Mouse (Mus musculus) erythroblast, embryonic 14.5 days (primary cell): ENCODE measurements around the gene Creb3. TPM values are rescaled to one million over a fixed set of nuclear protein-coding genes. Genes with fewer than 3 reads are reported as not detected.
"Not testable (repeated sequence)": the region's sequence is repeated elsewhere in the genome, so short reads cannot be mapped to it uniquely, and the experiment has no call there.

Source experiments
- H3K27me3 ChIP-seq: 2 replicates; pipeline ENCODE4 v1.6.1; 2012; ENCODE audit warnings: inconsistent platforms; ENCODE audit not compliant: control insufficient read depth
- H3K36me3 ChIP-seq: 2 replicates; pipeline ENCODE4 v1.6.1; 2012; ENCODE audit warnings: mild to moderate bottlenecking, inconsistent platforms; ENCODE audit not compliant: control insufficient read depth
- H3K4me1 ChIP-seq: 2 replicates; pipeline ENCODE4 v1.6.1; 2012; ENCODE audit warnings: inconsistent platforms; ENCODE audit not compliant: control insufficient read depth
- H3K4me3 ChIP-seq: replicated peaks from 2 replicates; pipeline ENCODE3; 2012; ENCODE audit warnings: moderate library complexity, mild to moderate bottlenecking, inconsistent platforms
- H3K9me3 ChIP-seq: 2 replicates; pipeline ENCODE4 v1.6.1; 2012; ENCODE audit warnings: low read length, inconsistent platforms, mixed read lengths; ENCODE audit not compliant: control insufficient read depth
- GATA1 ChIP-seq: IDR thresholded peaks from 2 replicates; pipeline ENCODE4 v1.6.1; 2012; ENCODE audit warnings: low read length, inconsistent platforms, mixed read lengths
- TAL1 ChIP-seq: IDR thresholded peaks from 3 replicates; pipeline ENCODE4 v1.6.1; 2012; ENCODE audit warnings: low read length, inconsistent platforms, mixed read lengths
- polyA plus RNA-seq: library from polyadenylated mRNA; stranded (reverse); fragments of >175 nt; gene quantifications from 2 replicates; pipeline ENCODE4 v1.2.3, GENCODE M21; 2012

Creb3 gene
- polyA plus RNA-seq, 1 experiment = 0.10 TPM

GRCm38 (mm10) chr4:43530081-43530501 is 32.0 kb upstream of the Creb3 start:
- peaks cover 53% of the 10 kb centered on the region for H3K36me3 ChIP-seq
- peaks cover 28% of the 10 kb centered on the region for H3K27me3 ChIP-seq
- H3K9me3 ChIP-seq = no peaks in the 10 kb centered on the region; the same call in 1 of the 2 replicates
- peaks cover 14% of the 10 kb centered on the region for H3K4me1 ChIP-seq
- H3K4me3 ChIP-seq = no peak overlapping the region
- no peak for TF ChIP-seq TAL1

GRCm38 (mm10) chr4:43530581-43530980 is 31.6 kb upstream of the Creb3 start:
- H3K27me3 ChIP-seq = peaks cover 23% of the 10 kb centered on the region
- no peak for TF ChIP-seq GATA1
- TF ChIP-seq TAL1 = no peak
- H3K9me3 ChIP-seq = no peaks in the 10 kb centered on the region; the same call in 1 of the 2 replicates
- peaks cover 58% of the 10 kb centered on the region for H3K36me3 ChIP-seq
- H3K4me1 ChIP-seq = peaks cover 14% of the 10 kb centered on the region
- no peak overlapping the region for H3K4me3 ChIP-seq

GRCm38 (mm10) chr4:43533270-43533669 is 28.9 kb upstream of the Creb3 start:
- no peak for TF ChIP-seq GATA1
- no peak for TF ChIP-seq TAL1
- Histone ChIP-seq H3K36me3 (peaks cover 85% of the 10 kb centered on the region), H3K4me3 (no peak overlapping the region), H3K9me3 (no peaks in the 10 kb centered on the region; the same call in 1 of the 2 replicates), H3K27me3 (no peaks in the 10 kb centered on the region; the same call in 1 of the 2 replicates), H3K4me1 (peaks cover 14% of the 10 kb centered on the region)

GRCm38 (mm10) chr4:43535628-43536027 is 26.5 kb upstream of the Creb3 start:
- Histone ChIP-seq H3K4me1 (peaks cover 1% of the 10 kb centered on the region; the same call in 1 of the 2 replicates), H3K27me3 (no peaks in the 10 kb centered on the region), H3K36me3 (peaks cover 100% of the 10 kb centered on the region), H3K9me3 (no peaks in the 10 kb centered on the region), H3K4me3 (no peak overlapping the region)
- TF ChIP-seq GATA1 (no peak), TAL1 (no peak)

- Histone ChIP-seq H3K9me3 (no peaks in the 10 kb centered on the region), H3K4me1 (no peaks in the 10 kb centered on the region; the same call in 1 of the 2 replicates), H3K36me3 (peaks cover 100% of the 10 kb centered on the region), H3K27me3 (no peaks in the 10 kb centered on the region), H3K4me3 (no peak overlapping the region)
- TF ChIP-seq TAL1 (no peak), GATA1 (no peak)
These were observed 26.1 kb upstream of the Creb3 start for GRCm38 (mm10) chr4:43536031-43536430.

GRCm38 (mm10) chr4:43542044-43542443 is 20.1 kb upstream of the Creb3 start:
- TF ChIP-seq GATA1 = no peak
- TF ChIP-seq TAL1 = no peak
- Histone ChIP-seq H3K4me3 (no peak overlapping the region), H3K4me1 (no peaks in the 10 kb centered on the region), H3K27me3 (no peaks in the 10 kb centered on the region), H3K9me3 (no peaks in the 10 kb centered on the region), H3K36me3 (peaks cover 100% of the 10 kb centered on the region)

- no peak for TF ChIP-seq GATA1
- TF ChIP-seq TAL1 = no peak
- Histone ChIP-seq H3K4me1 (no peaks in the 10 kb centered on the region), H3K4me3 (no peak overlapping the region), H3K27me3 (no peaks in the 10 kb centered on the region), H3K36me3 (peaks cover 100% of the 10 kb centered on the region), H3K9me3 (no peaks in the 10 kb centered on the region)
These were observed 15.6 kb upstream of the Creb3 start for GRCm38 (mm10) chr4:43546375-43547047.

GRCm38 (mm10) chr4:43547160-43547559 is 15.0 kb upstream of the Creb3 start:
- TF ChIP-seq GATA1 = no peak
- TF ChIP-seq TAL1 = no peak
- Histone ChIP-seq H3K4me1 (no peaks in the 10 kb centered on the region), H3K9me3 (peaks cover 2% of the 10 kb centered on the region), H3K27me3 (no peaks in the 10 kb centered on the region; the same call in 1 of the 2 replicates), H3K36me3 (peaks cover 100% of the 10 kb centered on the region), H3K4me3 (no peak overlapping the region)

- TF ChIP-seq GATA1 (no peak), TAL1 (no peak)
- no peaks in the 10 kb centered on the region; the same call in 1 of the 2 replicates for H3K27me3 ChIP-seq
- H3K4me3 ChIP-seq = no peak overlapping the region
- H3K36me3 ChIP-seq = peaks cover 100% of the 10 kb centered on the region
- H3K9me3 ChIP-seq = peaks cover 15% of the 10 kb centered on the region
- no peaks in the 10 kb centered on the region for H3K4me1 ChIP-seq
These were observed 13.1 kb upstream of the Creb3 start for GRCm38 (mm10) chr4:43549055-43549454.

GRCm38 (mm10) chr4:43551854-43552253 is 10.3 kb upstream of the Creb3 start:
- H3K4me1 ChIP-seq, H3K27me3 ChIP-seq, H3K4me3 ChIP-seq: not testable (repeated sequence)
- peaks cover 15% of the 10 kb centered on the region for H3K9me3 ChIP-seq
- H3K36me3 ChIP-seq = peaks cover 100% of the 10 kb centered on the region
